Mouse (Mus musculus) neural tube, embryonic 14.5 days (tissue): ENCODE measurements at regions not wholly inside any gene's neighbourhood (a gene's known extent, or its start where the extent isn't known, plus 50 kb on each side); places are given as distances from the start of the nearest gene placed in this dataset.

Source experiments
- ATAC-seq: fragments of 200-750 bp; cut with Nextera tagmentation; 2 replicates; pipeline ENCODE4 v1.8.0; 2017; ENCODE audit warnings: low read depth, mild to moderate bottlenecking, moderate TSS enrichment, moderate library complexity
- H3K27ac ChIP-seq: fragments of 300-500 bp; sonication (generic); 2 replicates; pipeline ENCODE4 v1.5.1; 2014; ENCODE audit warnings: low read depth, mild to moderate bottlenecking, control low read depth, low read length, moderate library complexity, mixed read lengths
- H3K27me3 ChIP-seq: fragments of 300-500 bp; sonication (generic); 2 replicates; pipeline ENCODE4 v1.6.1; 2014; ENCODE audit warnings: low read length; ENCODE audit not compliant: control insufficient read depth, insufficient read depth
- H3K36me3 ChIP-seq: fragments of 300-500 bp; sonication (generic); 2 replicates; pipeline ENCODE4 v1.6.1; 2014; ENCODE audit warnings: low read length, mixed read lengths; ENCODE audit not compliant: control insufficient read depth, insufficient read depth
- H3K4me1 ChIP-seq: fragments of 300-500 bp; sonication (generic); 2 replicates; pipeline ENCODE4 v1.6.1; 2014; ENCODE audit warnings: low read length; ENCODE audit not compliant: control insufficient read depth, insufficient read depth
- H3K4me2 ChIP-seq: fragments of 300-500 bp; sonication (generic); 2 replicates; pipeline ENCODE4 v1.6.1; 2014; ENCODE audit warnings: mild to moderate bottlenecking, low read depth, low read length, control low read depth
- H3K4me3 ChIP-seq: fragments of 300-500 bp; sonication (generic); 2 replicates; pipeline ENCODE4 v1.5.1; 2014; ENCODE audit warnings: low read depth, low read length, control low read depth, mixed read lengths
- H3K9ac ChIP-seq: fragments of 300-500 bp; sonication (generic); replicated peaks from 2 replicates; pipeline ENCODE4 v1.6.1; 2014; ENCODE audit warnings: low read depth, mild to moderate bottlenecking, control low read depth, low read length, mixed read lengths
- H3K9me3 ChIP-seq: fragments of 300-500 bp; sonication (generic); 2 replicates; pipeline ENCODE4 v1.6.1; 2016; ENCODE audit warnings: low read length; ENCODE audit not compliant: control insufficient read depth
- WGBS: fragments of 180-500 bp; shearing (Covaris S2); extraction: QIAGEN DNeasy Blood & Tissue Kit; methylation state at CpG from one replicate; pipeline ENCODE4 v1.1.7; 2014; 5-methylcytosine and 5-hydroxymethylcytosine counted together

GRCm38 (mm10) chr4:93225105-93225504 lies 110.2 kb downstream of the Tusc1 start:
- Histone ChIP-seq H3K4me3 (no peak overlapping the region), H3K9me3 (no peaks in the 10 kb centered on the region), H3K27ac (no peak overlapping the region), H3K36me3 (no peaks in the 10 kb centered on the region), H3K4me1 (no peaks in the 10 kb centered on the region), H3K9ac (no peak overlapping the region), H3K4me2 (no peak overlapping the region), H3K27me3 (no peaks in the 10 kb centered on the region)
- ATAC-seq, result no peak
- WGBS, result 85% methylated on average over 2 of the region's 2 CpGs

- Histone ChIP-seq H3K36me3 (no peaks in the 10 kb centered on the region), H3K4me1 (no peaks in the 10 kb centered on the region), H3K4me2 (no peak overlapping the region), H3K9me3 (no peaks in the 10 kb centered on the region), H3K27me3 (no peaks in the 10 kb centered on the region), H3K9ac (no peak overlapping the region), H3K4me3 (no peak overlapping the region), H3K27ac (no peak overlapping the region)
- WGBS, result 46% methylated on average over 4 of the region's 4 CpGs
- peak; percentile 9; the same call in 1 of the 2 replicates for ATAC-seq
Observed at GRCm38 (mm10) chr4:93220747-93221146, 114.6 kb downstream of the Tusc1 start.

- Histone ChIP-seq H3K4me3 (no peak overlapping the region), H3K9ac (no peak overlapping the region), H3K4me1 (no peaks in the 10 kb centered on the region), H3K36me3 (no peaks in the 10 kb centered on the region), H3K27ac (no peak overlapping the region), H3K4me2 (no peak overlapping the region), H3K9me3 (no peaks in the 10 kb centered on the region), H3K27me3 (no peaks in the 10 kb centered on the region)
- ATAC-seq, result no peak
- WGBS, result 89% methylated on average over 2 of the region's 2 CpGs
Observed at GRCm38 (mm10) chr4:93208399-93208798, 126.9 kb downstream of the Tusc1 start.

GRCm38 (mm10) chr4:93199811-93200210 lies 135.5 kb downstream of the Tusc1 start:
- H3K9me3 ChIP-seq, result no peaks in the 10 kb centered on the region
- no peak overlapping the region for H3K4me2 ChIP-seq
- no peaks in the 10 kb centered on the region for H3K27me3 ChIP-seq
- H3K36me3 ChIP-seq, result no peaks in the 10 kb centered on the region
- H3K4me1 ChIP-seq, result no peaks in the 10 kb centered on the region
- H3K27ac ChIP-seq, result no peak overlapping the region
- H3K4me3 ChIP-seq, result no peak overlapping the region
- WGBS, result 37% methylated on average over 2 of the region's 2 CpGs
- peak; percentile 71; the same call in 1 of the 2 replicates for ATAC-seq
- H3K9ac ChIP-seq, result no peak overlapping the region

DNA sequence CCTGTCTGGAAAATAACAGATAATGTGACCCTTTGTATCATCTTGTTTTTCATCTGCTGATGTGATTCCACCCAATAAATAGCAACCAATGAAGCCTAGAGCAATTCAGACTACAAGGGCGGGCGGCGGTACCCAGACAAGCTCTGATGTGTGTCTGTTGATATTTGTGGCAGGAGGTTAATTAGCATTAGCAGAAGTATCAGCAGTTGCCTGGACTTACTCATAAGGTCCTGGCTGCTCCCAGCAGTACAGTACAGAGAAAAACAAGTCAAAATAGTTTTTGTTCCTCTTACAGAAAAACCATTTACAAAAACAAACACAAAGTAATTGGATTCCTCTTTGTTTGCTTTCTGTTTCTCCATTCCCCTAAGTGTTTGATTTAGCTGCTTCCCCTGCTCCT lies 151.0 kb downstream of the Tusc1 start:
- H3K36me3 ChIP-seq, result no peaks in the 10 kb centered on the region
- no peak overlapping the region for H3K4me3 ChIP-seq
- H3K4me2 ChIP-seq, result no peak overlapping the region
- ATAC-seq, result no peak
- H3K9ac ChIP-seq, result no peak overlapping the region
- no peaks in the 10 kb centered on the region for H3K9me3 ChIP-seq
- H3K27ac ChIP-seq, result no peak overlapping the region
- H3K4me1 ChIP-seq, result no peaks in the 10 kb centered on the region
- WGBS, result 60% methylated on average over 3 of the region's 3 CpGs
- H3K27me3 ChIP-seq, result no peaks in the 10 kb centered on the region
